Mouse (Mus musculus) cerebellum, adult 8-10 months (tissue): ENCODE results near the gene Gm13276.
"Not testable (repeated sequence)": the region's sequence is repeated elsewhere in the genome, so short reads cannot be mapped to it uniquely, and the experiment has no call there.

Experiments
- DNase-seq: peaks from one replicate; pipeline ENCODE4 v3.0.0; 2022

Gm13276 gene

GRCm38 (mm10) chr4:88788402-88788801 is 2.9 kb downstream of the Gm13276 start, which contains the start of gene Gm13277:
Gm13277 (plus strand) TSS chr4:88788632.
- peak; percentile 63 for DNase-seq

GRCm38 (mm10) chr4:88791250-88791649 is 5.7 kb downstream of the Gm13276 start, which contains the start of gene Gm13278:
Gm13278 (plus strand) TSS chr4:88791550.
- DNase-seq, result not testable (repeated sequence)

DNA sequence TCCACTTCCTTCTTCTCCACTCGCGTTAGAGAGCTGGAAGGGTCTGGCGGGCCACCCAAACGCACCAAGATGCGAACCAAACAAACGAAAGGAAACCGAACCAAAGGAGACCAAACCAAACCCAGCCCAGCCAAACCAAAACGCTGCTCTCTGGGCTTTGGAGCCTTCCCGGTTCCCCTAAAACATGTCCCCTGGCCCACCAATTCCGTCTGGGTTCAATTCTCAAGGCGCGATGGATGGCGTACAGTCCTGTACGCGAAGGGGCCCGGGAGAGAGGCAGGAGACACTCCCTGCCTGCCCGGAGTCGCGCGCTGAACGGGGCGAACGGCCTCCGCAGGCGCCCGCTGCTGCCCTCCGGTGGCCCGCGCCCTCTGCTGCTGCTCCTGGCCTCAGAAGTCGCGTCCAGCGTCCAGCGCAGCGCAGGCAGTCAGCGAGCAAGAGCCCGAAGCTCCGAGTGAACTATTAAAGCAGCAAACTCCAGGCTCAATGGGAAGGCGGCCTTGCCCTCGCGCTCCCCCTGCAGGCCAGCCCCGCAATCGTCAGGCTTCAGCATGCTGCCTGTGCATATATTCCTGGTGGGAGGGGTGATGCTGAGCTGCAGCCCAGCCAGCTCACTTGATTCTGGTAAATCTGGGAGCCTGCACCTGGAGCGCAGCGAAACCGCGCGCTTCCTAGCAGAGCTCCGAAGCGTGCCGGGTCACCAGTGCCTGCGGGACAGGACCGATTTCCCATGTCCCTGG is 8.6 kb downstream of the Gm13276 start, which contains the start of gene Gm13275:
TSS of gene Gm13275 (plus strand) at position 552 of the 740 bp plus-strand sequence.
- DNase-seq, result peak; percentile 85

DNA sequence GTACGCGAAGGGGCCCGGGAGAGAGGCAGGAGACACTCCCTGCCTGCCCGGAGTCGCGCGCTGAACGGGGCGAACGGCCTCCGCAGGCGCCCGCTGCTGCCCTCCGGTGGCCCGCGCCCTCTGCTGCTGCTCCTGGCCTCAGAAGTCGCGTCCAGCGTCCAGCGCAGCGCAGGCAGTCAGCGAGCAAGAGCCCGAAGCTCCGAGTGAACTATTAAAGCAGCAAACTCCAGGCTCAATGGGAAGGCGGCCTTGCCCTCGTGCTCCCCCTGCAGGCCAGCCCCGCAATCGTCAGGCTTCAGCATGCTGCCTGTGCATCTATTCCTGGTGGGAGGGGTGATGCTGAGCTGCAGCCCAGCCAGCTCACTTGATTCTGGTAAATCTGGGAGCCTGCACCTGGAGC is 11.6 kb downstream of the Gm13276 start, which contains the start of gene Gm13279:
TSS of gene Gm13279 (plus strand) at position 301 of the 400 bp plus-strand sequence.
- not testable (repeated sequence) for DNase-seq

GRCm38 (mm10) chr4:88799365-88799764 is 13.9 kb downstream of the Gm13276 start, which contains the start of gene Gm13285:
Gm13285 (plus strand) TSS chr4:88799665.
- not testable (repeated sequence) for DNase-seq

- DNase-seq, result not testable (repeated sequence)
These were observed 17.4 kb downstream of the Gm13276 start, which contains the start of gene Gm13287 for GRCm38 (mm10) chr4:88802954-88803353. Gm13287 (plus strand) TSS chr4:88803254.

- not testable (repeated sequence) for DNase-seq
These were observed 19.7 kb downstream of the Gm13276 start, which contains the start of gene Gm13288 for GRCm38 (mm10) chr4:88805231-88805630. Gm13288 (plus strand) TSS chr4:88805531.

- DNase-seq, result not testable (repeated sequence)
These were observed 20.3 kb downstream of the Gm13276 start for GRCm38 (mm10) chr4:88805761-88806160.

- DNase-seq, result no peak
These were observed 30.4 kb downstream of the Gm13276 start, which contains the start of gene Ifna7 for GRCm38 (mm10) chr4:88815928-88816327. Ifna7 (plus strand) TSS chr4:88816228.

DNA sequence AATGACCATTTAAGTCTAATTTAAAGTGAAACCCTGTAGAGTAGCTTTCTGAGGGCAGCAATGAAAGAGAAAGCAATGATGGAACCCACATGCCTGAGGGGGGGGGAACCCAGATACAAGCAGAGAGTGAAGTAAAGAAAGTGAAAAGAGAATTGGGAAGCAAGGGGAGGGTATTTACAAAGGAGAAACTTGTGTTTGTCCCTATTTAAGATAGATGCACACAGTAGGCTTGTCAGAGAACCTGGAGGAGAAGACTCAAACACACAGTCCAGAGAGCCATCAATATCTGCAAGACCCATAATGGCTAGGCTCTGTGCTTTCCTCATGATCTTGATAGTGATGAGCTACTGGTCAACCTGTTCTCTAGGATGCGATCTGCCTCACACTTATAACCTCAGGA is 34.1 kb downstream of the Gm13276 start, which contains the start of gene Ifna11:
TSS of gene Ifna11 (plus strand) at position 301 of the 400 bp plus-strand sequence.
- no peak for DNase-seq

DNA sequence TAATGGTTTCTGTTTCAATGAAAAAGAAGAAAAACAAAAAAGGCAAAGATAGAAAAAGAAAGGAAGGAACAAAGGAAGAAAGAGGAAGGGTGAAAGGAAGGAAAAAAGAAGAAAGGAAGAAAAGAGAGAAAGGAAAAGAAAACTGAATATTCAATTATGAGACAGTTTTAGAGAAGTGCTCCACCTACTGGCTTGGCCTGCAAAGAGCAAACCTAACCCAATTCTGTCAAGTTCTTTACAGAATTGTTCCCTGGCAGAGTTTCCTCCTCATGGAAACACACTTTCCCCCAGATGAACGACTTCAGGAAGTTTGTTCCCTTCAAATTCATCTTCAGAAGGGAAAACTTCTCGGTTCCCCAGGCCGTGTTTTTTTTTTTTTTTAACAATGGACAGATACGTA is 37.5 kb downstream of the Gm13276 start:
- DNase-seq, result no peak

DNA sequence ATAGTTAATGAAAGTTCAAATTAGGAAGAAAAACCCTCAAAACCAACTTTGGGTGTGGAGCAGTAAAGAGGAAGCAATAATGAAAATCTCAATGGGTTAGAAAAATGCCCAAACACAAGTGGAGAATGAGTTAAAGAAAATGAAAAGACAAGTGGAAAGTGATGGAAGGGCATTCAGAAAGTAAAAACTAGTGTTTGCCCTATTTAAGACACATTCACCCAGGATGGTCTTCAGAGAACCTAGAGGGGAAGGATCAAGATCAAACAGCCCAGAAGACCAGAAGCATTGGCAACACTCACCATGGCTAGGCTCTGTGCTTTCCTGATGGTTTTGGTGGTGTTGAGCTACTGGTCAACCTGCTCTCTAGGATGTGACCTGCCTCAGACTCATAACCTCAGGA is 41.6 kb downstream of the Gm13276 start, which contains the start of gene Ifna6:
TSS of gene Ifna6 (plus strand) at position 301 of the 400 bp plus-strand sequence.
- DNase-seq, result not testable (repeated sequence)

DNA sequence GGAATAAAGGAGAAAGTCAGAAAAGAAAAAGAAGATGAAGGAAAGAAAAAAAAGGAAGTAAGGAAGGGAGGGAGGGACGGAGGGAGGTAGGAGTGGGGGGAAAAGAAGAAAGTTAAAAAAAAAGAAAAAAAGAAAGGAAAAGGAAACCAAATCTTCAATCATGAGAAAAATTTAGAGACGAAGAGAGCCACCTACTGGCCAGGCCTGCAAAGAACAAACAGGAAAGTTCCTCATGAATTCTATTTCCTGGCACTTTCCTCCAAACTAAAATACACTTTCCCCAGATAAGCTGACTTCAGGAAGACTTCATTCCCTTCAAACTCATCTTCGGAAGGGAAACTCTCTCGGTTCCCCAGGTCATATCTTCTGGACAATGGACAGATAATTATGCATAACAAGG is 45.0 kb downstream of the Gm13276 start:
- no peak for DNase-seq

DNA sequence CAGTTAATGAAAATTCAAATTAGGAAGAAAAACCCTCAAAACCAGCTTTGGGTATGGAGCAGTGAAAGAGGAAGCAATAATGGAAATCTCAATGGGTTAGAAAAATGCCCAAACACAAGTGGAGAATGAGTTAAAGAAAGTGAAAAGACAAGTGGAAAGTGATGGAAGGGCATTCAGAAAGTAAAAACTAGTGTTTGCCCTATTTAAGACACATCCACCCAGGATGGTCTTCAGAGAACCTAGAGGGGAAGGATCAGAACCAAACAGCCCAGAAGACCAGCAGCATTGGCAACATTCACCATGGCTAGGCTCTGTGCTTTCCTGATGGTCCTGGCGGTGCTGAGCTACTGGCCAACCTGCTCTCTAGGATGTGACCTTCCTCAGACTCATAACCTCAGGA is 49.7 kb downstream of the Gm13276 start, which contains the start of gene Ifna5:
TSS of gene Ifna5 (plus strand) at position 301 of the 400 bp plus-strand sequence.
- not testable (repeated sequence) for DNase-seq
